Mouse (Mus musculus) cortical plate, adult 2 months (tissue): ENCODE data around the gene Rela.

Experiments
- CTCF ChIP-seq: fragments of 200-500 bp; IDR thresholded peaks from 2 replicates; pipeline ENCODE4 v1.5.1; 2011; ENCODE audit warnings: mild to moderate bottlenecking, control low read depth, low read length; ENCODE audit not compliant: insufficient read depth; ENCODE audit errors: extremely low read depth
- POLR2A ChIP-seq: fragments of 200-500 bp; IDR thresholded peaks from 2 replicates; pipeline ENCODE4 v1.6.1; 2011; ENCODE audit warnings: mild to moderate bottlenecking, low read length, control low read depth; ENCODE audit not compliant: insufficient read depth; ENCODE audit errors: extremely low read depth

- TF ChIP-seq POLR2A: no peak
- TF ChIP-seq CTCF: no peak
Measured at GRCm38 (mm10) chr19:5662310-5662709, 25.0 kb downstream of the Rela start.
